Mouse (Mus musculus): Measurements from ENCODE around the gene Tcf7l2. TPM values are rescaled to one million over a fixed set of nuclear protein-coding genes. Genes with fewer than 3 reads are reported as not detected.

Gene Tcf7l2
- total RNA-seq, 2 experiments from 2014 or later, result 12.4 to 13.6 TPM

DNA sequence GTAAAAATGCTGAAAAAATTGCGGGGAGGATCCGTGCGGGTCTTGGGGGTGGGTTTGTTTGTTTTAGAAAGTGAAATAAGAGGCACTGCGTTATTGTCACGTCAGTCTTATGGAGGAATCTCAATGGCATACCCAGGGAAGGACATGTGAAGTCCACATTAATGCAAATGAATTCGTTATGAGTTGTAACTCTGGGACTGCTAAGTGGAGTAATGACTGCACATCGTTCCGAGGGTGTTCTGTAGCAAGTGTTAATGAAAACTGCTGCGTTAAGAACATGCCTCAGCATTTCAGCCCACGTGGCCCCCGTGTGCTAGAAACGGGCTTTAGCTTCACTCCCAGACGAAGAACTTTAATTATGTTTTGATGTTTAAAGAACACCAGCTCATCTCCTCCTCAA is 8.4 kb downstream of the Tcf7l2 start:
- intact Hi-C loops (cut with DNase I), result no loop called here

DNA sequence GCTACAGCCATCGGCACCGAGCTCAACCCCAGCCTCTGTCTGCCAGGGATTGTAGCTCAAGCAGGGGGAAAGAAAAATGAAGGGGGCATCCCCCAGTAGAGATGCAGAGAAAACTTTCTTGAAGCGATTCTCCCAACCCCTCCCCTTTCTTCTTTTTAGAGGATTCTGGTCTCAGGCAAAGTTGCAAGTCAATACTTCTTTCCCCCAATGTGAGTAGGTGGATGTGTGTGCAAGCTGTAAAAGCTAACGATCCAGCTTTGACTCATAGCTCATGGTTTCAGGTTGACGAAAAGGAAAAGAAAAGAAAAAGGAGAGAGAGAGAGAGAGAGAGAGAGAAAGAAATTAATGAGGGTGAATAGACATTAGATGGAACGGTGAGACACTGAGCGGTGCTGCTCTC is 8.8 kb downstream of the Tcf7l2 start:
- no peak for DNase-seq (ENCODE audit: low spot score in 2 of 2)
- intact Hi-C loops (cut with DNase I), result no loop called here

More for the DNA sequence above, 8.4 kb downstream of the Tcf7l2 start:
- no peak for DNase-seq (ENCODE audit: low spot score in 2 of 2)

- no peak for DNase-seq (ENCODE audit: low spot score in 2 of 2)
- intact Hi-C loops (cut with DNase I), result no loop called here
These were observed 11.2 kb downstream of the Tcf7l2 start for GRCm38 (mm10) chr19:55752861-55753260.

DNA sequence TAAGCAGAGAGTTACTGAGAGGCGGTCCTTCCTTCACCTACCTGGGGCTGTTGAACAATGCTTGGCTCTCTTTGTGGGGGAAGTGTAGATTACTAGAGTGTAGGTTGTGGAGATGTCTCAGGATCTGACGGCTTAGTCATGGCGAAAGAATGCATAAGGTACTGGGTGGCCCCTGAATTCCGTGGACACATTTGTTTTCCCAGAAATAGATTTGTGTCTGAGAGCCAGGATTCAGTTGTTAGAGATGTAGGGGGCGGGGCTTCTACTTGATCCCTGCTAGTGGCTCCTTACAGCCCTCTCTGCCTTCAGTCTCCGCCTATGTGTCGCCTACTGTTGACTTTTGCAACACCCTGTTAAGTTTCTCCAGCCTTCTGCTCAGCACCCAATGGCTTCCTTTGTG is 12.7 kb downstream of the Tcf7l2 start:
- intact Hi-C loops (cut with DNase I), result no loop called here

GRCm38 (mm10) chr19:55755462-55755861 is 13.8 kb downstream of the Tcf7l2 start:
- intact Hi-C loops (cut with DNase I), result no loop called here
- DNase-seq (ENCODE audit: low spot score in 2 of 2), result no peak

More for the DNA sequence above, 12.7 kb downstream of the Tcf7l2 start:
- DNase-seq (ENCODE audit: low spot score in 2 of 2), result no peak

DNA sequence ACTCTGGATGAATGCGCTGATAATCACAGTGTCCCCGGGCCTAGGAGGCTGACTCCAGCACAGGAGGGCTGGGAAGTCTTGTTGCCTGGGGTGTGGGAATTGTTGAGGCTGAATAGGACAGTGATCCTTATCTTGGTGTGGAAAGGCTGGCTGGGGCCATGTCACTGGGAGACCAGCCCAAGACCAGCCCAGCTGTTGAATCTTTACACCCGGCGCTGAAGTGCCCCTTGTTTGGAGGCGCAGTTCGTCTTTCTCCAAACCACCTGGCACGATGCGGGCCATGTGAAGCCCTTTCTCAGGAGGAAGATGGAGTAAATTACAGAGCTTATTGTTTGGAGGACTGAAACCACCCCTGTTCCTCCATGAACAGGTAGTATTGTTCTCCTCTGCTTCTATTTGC is 15.1 kb downstream of the Tcf7l2 start:
- intact Hi-C loops (cut with DNase I), result no loop called here

DNA sequence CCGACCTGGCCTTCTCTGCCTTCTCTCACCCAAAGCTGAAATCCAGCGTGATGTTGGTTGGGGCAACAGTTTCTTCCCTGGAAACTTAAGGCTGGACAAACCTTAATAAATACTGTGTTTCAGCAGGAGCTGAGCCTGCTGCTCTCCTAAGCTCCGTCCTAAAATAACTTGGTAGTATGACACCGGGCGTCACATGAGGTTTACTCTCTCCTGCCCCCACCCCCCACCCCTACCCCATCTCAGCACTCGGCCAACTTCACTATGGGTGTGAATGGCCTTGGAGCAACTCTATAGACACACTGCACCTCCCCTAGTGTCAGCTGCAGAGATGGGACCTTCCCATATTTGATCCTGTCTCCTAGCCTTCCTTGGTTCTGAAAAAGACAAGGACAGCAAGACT is 15.8 kb downstream of the Tcf7l2 start:
- DNase-seq (ENCODE audit: low spot score in 2 of 2), result no peak
- intact Hi-C loops (cut with DNase I), result no loop called here

More for the DNA sequence above, 15.1 kb downstream of the Tcf7l2 start:
- DNase-seq (ENCODE audit: low spot score in 2 of 2), result no peak

DNA sequence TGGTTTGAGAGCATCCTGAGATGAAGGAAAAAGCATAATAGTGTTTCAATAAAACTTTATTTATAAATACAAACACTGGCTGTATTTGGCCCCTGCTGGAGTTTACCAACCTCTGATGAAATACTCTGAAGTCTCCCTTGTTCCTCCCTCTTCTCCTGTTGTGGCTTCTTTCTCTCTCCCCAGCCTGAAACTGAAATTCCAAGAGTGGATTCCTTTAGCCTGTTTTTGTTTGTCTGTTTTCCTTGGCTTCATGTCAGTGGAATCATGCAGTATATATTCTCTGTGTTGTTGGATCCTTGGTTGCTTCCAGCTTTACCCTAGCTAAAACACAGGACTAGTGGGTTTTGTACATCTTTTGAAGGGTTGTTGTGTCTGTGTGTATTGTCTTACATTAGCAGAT is 16.5 kb downstream of the Tcf7l2 start:
- DNase-seq (ENCODE audit: low spot score in 2 of 2), result no peak
- intact Hi-C loops (cut with DNase I), result no loop called here

GRCm38 (mm10) chr19:55759006-55759405 is 17.4 kb downstream of the Tcf7l2 start:
- DNase-seq (ENCODE audit: low spot score in 2 of 2), result no peak
- intact Hi-C loops (cut with DNase I), result no loop called here

- DNase-seq (ENCODE audit: low spot score in 2 of 2), result no peak
- intact Hi-C loops (cut with DNase I), result no loop called here
These were observed 19.5 kb downstream of the Tcf7l2 start for GRCm38 (mm10) chr19:55761086-55761485.

- no peak for DNase-seq (ENCODE audit: low spot score in 2 of 2)
- intact Hi-C loops (cut with DNase I), result no loop called here
These were observed 20.6 kb downstream of the Tcf7l2 start for GRCm38 (mm10) chr19:55762187-55762586.

DNA sequence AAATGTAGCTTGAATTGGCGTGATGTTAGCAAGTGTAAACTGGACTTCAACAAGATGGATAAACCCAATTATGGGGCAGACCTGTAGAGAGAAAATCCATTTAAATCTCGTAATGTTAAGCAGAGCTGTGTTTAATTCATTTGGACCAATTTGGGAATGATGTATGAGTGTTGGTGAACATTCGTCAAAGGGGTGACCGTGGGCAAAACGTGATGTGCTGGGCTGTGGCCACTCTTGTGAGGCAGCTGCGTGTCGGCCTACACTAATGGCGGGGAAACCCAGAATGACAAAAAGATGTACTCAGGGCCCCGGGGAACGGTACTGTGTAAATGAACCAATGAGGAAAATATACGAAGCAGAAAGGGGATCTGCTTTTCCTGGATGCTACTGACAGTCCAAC is 24.2 kb downstream of the Tcf7l2 start:
- no peak for DNase-seq (ENCODE audit: low spot score in 2 of 2)
- intact Hi-C loops (cut with DNase I), result no loop called here

DNA sequence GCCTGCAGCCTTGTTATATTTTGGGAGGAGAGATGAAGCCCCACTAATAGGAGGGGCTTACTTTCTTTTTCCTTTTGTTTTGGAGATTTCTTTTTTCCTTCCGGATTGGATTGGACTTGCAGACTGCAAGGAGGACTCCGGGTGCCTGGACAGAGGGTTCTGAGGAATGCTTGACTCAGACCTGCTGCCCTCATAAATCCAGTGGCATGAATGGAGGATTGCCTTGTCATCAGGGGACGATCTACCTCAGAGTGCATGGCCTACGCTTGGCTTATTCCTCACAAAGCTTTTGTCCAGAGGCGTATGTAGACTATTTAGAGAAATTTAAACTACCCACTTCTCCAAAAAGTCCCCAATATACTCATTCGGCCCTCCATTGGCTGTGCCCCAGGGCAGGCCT is 25.5 kb downstream of the Tcf7l2 start:
- intact Hi-C loops (cut with DNase I), result no loop called here
- no peak for DNase-seq (ENCODE audit: low spot score in 2 of 2)

DNA sequence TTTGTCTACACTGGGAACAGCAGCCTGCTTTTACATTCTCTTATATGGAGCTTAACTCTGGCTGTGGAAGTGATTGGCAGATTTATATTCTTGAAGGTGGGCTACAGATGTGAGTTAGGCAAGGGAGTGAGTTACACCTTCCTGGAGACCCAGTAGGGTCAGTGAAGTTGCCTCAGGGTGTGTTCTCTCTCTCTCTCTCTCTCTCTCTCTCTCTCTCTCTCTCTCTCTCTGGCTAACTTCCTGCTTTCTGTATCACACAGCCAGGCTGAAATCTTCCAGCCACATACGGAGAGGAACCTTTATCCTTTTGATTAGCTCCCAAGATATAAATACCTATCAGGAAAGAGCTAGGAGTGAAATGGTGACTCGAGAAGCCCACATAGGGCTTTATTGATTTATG is 26.0 kb downstream of the Tcf7l2 start:
- no peak for DNase-seq (ENCODE audit: low spot score in 2 of 2)
- intact Hi-C loops (cut with DNase I), result no loop called here

GRCm38 (mm10) chr19:55768246-55768645 is 26.6 kb downstream of the Tcf7l2 start:
- no peak for DNase-seq (ENCODE audit: low spot score in 2 of 2)
- intact Hi-C loops (cut with DNase I), result no loop called here

GRCm38 (mm10) chr19:55768889-55769288 is 27.3 kb downstream of the Tcf7l2 start:
- no peak for DNase-seq (ENCODE audit: low spot score in 2 of 2)
- intact Hi-C loops (cut with DNase I), result no loop called here

DNA sequence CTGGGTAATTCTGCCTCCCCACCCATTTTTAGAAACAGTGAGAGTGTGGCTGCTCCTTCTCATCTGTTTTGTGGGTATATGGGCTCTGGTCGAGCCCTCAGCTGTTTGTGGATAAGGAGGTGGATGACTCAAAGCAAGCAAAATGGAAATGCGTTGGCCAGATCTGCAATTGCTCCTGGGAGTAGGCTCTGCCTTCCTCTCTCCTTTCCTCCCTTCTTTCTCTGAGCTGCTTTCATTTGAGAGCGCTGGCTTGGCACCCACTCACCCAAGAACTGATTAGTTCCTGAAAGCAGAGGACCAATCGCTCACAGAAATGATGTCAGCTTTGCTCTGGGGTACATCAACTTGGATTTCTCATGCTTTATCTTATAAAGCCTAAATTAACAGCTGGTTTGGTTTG is 32.7 kb downstream of the Tcf7l2 start:
- intact Hi-C loops (cut with DNase I), result no loop called here
- no peak for DNase-seq (ENCODE audit: low spot score in 2 of 2)

- intact Hi-C loops (cut with DNase I), result no loop called here
- no peak for DNase-seq (ENCODE audit: low spot score in 2 of 2)
These were observed 33.2 kb downstream of the Tcf7l2 start for GRCm38 (mm10) chr19:55774824-55775223.

- intact Hi-C loops (cut with DNase I), result no loop called here
- DNase-seq (ENCODE audit: low spot score in 2 of 2), result no peak
These were observed 38.3 kb downstream of the Tcf7l2 start for GRCm38 (mm10) chr19:55779871-55780270.

DNA sequence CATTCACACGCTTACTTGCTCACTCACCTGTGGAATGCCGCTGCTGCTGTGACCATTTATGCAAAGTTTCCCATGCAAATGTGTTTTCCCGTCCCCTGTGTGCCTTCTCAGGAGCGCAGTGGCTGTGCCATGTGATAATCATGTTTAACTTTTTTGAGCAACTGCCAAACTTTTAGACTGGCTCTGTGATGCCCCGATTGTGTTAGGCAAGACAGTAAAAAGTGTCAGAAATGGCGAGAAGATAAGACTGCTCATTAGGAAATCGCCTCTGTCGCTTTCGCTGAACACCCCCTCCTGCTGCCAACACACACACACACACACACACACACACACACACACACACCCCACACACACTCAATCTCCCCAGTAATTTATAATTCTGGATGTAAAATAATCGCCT is 39.5 kb downstream of the Tcf7l2 start:
- intact Hi-C loops (cut with DNase I), result no loop called here

DNA sequence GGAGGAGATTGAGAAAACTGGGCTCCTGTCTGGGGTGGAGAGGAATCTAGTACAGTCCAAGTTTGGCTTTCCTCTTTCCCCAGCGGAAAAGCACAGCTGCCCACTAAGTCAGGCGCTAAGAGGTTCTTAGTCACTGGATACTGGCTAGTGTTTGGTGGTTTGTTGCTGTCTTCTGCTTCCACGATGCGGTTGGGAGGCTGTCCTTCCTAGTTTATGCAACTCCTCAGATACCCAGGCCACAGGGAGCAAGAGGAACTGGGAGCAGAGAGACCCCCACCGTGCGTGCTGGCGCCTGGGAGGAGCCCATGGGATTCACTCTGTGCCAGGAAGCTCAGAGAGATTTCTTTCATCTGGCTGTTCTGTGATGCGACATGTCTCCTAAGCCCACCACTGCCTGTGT is 40.1 kb downstream of the Tcf7l2 start:
- intact Hi-C loops (cut with DNase I), result no loop called here
- no peak for DNase-seq (ENCODE audit: low spot score in 2 of 2)

More for the DNA sequence above, 39.5 kb downstream of the Tcf7l2 start:
- DNase-seq (ENCODE audit: low spot score in 2 of 2), result no peak

- intact Hi-C loops (cut with DNase I), result no loop called here
- no peak for DNase-seq (ENCODE audit: low spot score in 2 of 2)
These were observed 43.3 kb downstream of the Tcf7l2 start for GRCm38 (mm10) chr19:55784796-55785418.
